Comparison of ENCODE assay signal across 8 mouse cellular contexts in genomic region chrX:48033766-48034143, GRCm38 (mm10). TPM values are rescaled to one million over a fixed set of nuclear protein-coding genes. Genes with fewer than 3 reads are reported as not detected.
A peak's percentile ranks its signal among the peaks of the same experiment; 100 is the strongest.
DNase-seq lines count a peak whose midpoint lies in the region; ATAC-seq and TF ChIP-seq lines count a peak whose summit lies in the region.

No protein-coding gene starts in this region.

- no peak for TF ChIP-seq CTCF in ES-Bruce4 (IDR thresholded peaks at IDR 0.05; ENCODE audit: low read depth, low read length)
- TF ChIP-seq CTCF in heart, postnatal 0 days (IDR thresholded peaks at IDR 0.05; ENCODE audit: low read depth): no peak

- no peak for TF ChIP-seq EP300 in ES-Bruce4 (IDR thresholded peaks at IDR 0.05; ENCODE audit: insufficient read depth, low read depth, low read length)
- no peak for TF ChIP-seq EP300 in heart, postnatal 0 days (IDR thresholded peaks at IDR 0.05; ENCODE audit: low read depth)

- WGBS in heart, postnatal 0 days: 19% methylated on average over 11 of the region's 11 CpGs
- WGBS in liver, embryonic 16.5 days (ENCODE audit: insufficient replicate concordance): 17% methylated on average over 11 of the region's 11 CpGs

- H3K36me3 ChIP-seq in ES-Bruce4 (ENCODE audit: control insufficient read depth, insufficient read depth, low read length, poor library complexity, severe bottlenecking): no peaks in the 10 kb centered on the region
- H3K36me3 ChIP-seq in heart, postnatal 0 days (replicated peaks; ENCODE audit: control insufficient read depth, insufficient read depth, low read length): no peaks in the 10 kb centered on the region
- H3K36me3 ChIP-seq in liver, embryonic 16.5 days (ENCODE audit: control insufficient read depth, insufficient read depth): no peaks in the 10 kb centered on the region

- 0 out of 2 replicates have a peak, but pooled peaks have one; percentile 11 for ATAC-seq in heart, postnatal 0 days (ENCODE audit: insufficient read depth, low read depth)
- ATAC-seq in liver, embryonic 16.5 days (ENCODE audit: low read depth): no peak

- peak overlapping the region; percentile 69 for H3K4me3 ChIP-seq in ES-Bruce4 (ENCODE audit: low read depth, low read length)
- peak overlapping the region; percentile 50 for H3K4me3 ChIP-seq in heart, postnatal 0 days (ENCODE audit: low read depth, low read length)
- no peak overlapping the region for H3K4me3 ChIP-seq in liver, embryonic 16.5 days (ENCODE audit: low read depth, low read length)

- H3K4me1 ChIP-seq in ES-Bruce4 (ENCODE audit: control insufficient read depth, insufficient read depth, low read length): no peaks in the 10 kb centered on the region
- H3K4me1 ChIP-seq in heart, postnatal 0 days (ENCODE audit: control insufficient read depth, insufficient read depth): no peaks in the 10 kb centered on the region
- H3K4me1 ChIP-seq in liver, embryonic 16.5 days (ENCODE audit: control insufficient read depth, low read depth, low read length): no peaks in the 10 kb centered on the region

- H3K9ac ChIP-seq in ES-Bruce4 (ENCODE audit: low read depth, poor library complexity, severe bottlenecking): no peak overlapping the region
- H3K9ac ChIP-seq in heart, postnatal 0 days (replicated peaks; ENCODE audit: low read depth, low read length): no peak overlapping the region
- no peak overlapping the region for H3K9ac ChIP-seq in liver, embryonic 16.5 days (ENCODE audit: low read depth, low read length)

- peaks cover 7% of the 10 kb centered on the region; the same call in 1 of the 2 replicates for H3K27me3 ChIP-seq in ES-Bruce4 (ENCODE audit: control insufficient read depth, insufficient read depth, low read length, poor library complexity, severe bottlenecking)
- H3K27me3 ChIP-seq in heart, postnatal 0 days (ENCODE audit: control insufficient read depth, insufficient read depth, low read length): peaks cover 10% of the 10 kb centered on the region; the same call in 1 of the 2 replicates
- H3K27me3 ChIP-seq in liver, embryonic 16.5 days (ENCODE audit: control insufficient read depth, insufficient read depth, low read depth, low read length): peaks cover 36% of the 10 kb centered on the region

- no peak overlapping the region for H3K27ac ChIP-seq in ES-Bruce4 (ENCODE audit: insufficient read depth, low read length)
- H3K27ac ChIP-seq in heart, postnatal 0 days (ENCODE audit: low read depth): no peak overlapping the region
- no peak overlapping the region for H3K27ac ChIP-seq in liver, embryonic 16.5 days (ENCODE audit: low read length)

- DNase-seq in embryo, embryonic 10 days (ENCODE audit: low spot score): peak; percentile 8
- DNase-seq in embryo, embryonic 9.5 days (ENCODE audit: extremely low spot score): no peak
- DNase-seq in heart, postnatal 0 days (ENCODE audit: low spot score): no peak
- DNase-seq in ovary, adult 18-20 months (ENCODE audit: low spot score): no peak
- DNase-seq in spleen, adult 18-20 months: no peak
- DNase-seq in c-Kit-positive CD71-positive TER-119-positive erythroid progenitor cells, embryonic 14.5 days (ENCODE audit: low spot score): no peak

- no peaks in the 10 kb centered on the region for H3K9me3 ChIP-seq in ES-Bruce4 (replicated peaks; ENCODE audit: control insufficient read depth, insufficient read depth, low read length, poor library complexity, severe bottlenecking)
- no peaks in the 10 kb centered on the region for H3K9me3 ChIP-seq in heart, postnatal 0 days (replicated peaks; ENCODE audit: control insufficient read depth, low read length)
- H3K9me3 ChIP-seq in liver, embryonic 16.5 days (replicated peaks; ENCODE audit: control insufficient read depth, low read length): no peaks in the 10 kb centered on the region

- TF ChIP-seq POLR2A in ES-Bruce4 (IDR thresholded peaks at IDR 0.05; ENCODE audit: insufficient read depth, low read length): no peak

- H3K4me2 ChIP-seq in heart, postnatal 0 days (ENCODE audit: low read depth, low read length): peak overlapping the region; percentile 70
- peak overlapping the region; percentile 40; the same call in 1 of the 2 replicates for H3K4me2 ChIP-seq in liver, embryonic 16.5 days (ENCODE audit: low read depth, low read length)

RNA-seq across cellular contexts. Expression of gene Apln, which starts 0.9 kb away (rescaled TPM):
- polyA plus RNA-seq in ES-Bruce4 (2011; ENCODE audit: insufficient read depth, insufficient read length, low read depth, missing spikeins): 0.82 and 1.4 TPM in 2 replicates
- total RNA-seq in heart, postnatal 0 days (2014; rRNA removed; ENCODE audit: low replicate concordance): 15.0 and 18.6 TPM in 2 replicates
- 6.3 and 7.6 TPM in 2 replicates for polyA plus RNA-seq in heart, postnatal 0 days (2015; fragmentation: Nextera tagmentation; extraction: Ambion mirVana)
- 0.13 and 0.22 TPM in 2 replicates for polyA plus RNA-seq in liver, embryonic 16.5 days (2015; fragmentation: Nextera tagmentation; extraction: Ambion mirVana)
